Mouse (Mus musculus) thymus, adult 2 months (tissue): Measurements from ENCODE around the gene Cip2a.

ENCODE experiments used
- CTCF ChIP-seq: fragments of 200-500 bp; IDR thresholded peaks from 2 replicates; pipeline ENCODE4 v1.5.1; 2012; ENCODE audit warnings: mild to moderate bottlenecking, control low read depth, low read length, moderate library complexity, borderline replicate concordance; ENCODE audit not compliant: control insufficient read depth, poor library complexity, insufficient read depth; ENCODE audit errors: extremely low read depth
- POLR2A ChIP-seq: fragments of 200-500 bp; IDR thresholded peaks from 2 replicates; pipeline ENCODE4 v1.6.1; 2012; ENCODE audit warnings: mild to moderate bottlenecking, low read length, control low read depth, moderate library complexity; ENCODE audit not compliant: control insufficient read depth, poor library complexity, insufficient read depth; ENCODE audit errors: extremely low read depth

DNA sequence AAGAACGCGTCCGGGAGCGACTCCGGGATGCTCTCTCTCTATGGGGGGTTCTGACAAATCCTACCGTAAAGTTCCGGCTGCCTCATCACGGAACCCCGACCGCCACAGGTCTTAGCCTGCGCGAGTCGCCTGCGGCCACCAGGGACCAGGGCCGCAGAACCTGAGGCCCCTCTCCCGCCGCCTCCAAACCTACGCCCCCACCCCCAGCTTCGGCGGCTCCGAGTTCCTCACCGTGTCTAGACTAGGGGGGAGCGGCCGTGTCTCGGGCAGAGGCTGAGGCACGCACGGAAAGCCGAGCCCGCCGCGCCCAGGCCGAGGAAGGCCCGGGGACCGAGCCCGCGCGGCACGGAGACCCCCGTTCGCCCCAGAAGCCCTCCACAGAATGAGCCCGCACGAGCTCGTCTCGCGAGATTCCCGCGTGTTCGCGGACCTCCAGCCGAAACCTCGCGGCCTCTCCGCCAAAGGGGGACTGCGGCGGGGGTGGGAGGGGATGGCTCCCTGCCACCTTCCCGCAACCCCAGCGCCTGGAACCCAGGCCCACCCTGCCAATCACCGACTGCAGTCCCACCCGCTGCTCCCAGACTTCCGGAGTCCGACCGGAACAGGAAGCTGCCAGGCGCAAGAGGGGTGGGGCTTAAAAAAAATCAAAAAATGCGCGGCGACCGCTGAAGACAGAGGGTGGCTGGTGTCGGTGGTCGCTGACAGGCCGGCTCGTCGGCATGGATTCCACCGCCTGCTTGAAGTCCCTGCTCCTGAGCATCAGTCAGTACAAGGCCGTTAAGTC is at the start of gene Cip2a, which contains the start of gene Dzip3:
- TF ChIP-seq CTCF (peak; percentile 68; the same call in 1 of the 2 replicates), POLR2A (peak; percentile 77; the same call in 1 of the 2 replicates)
